Mouse (Mus musculus): ENCODE measurements at regions not wholly inside any gene's neighbourhood (a gene's known extent, or its start where the extent isn't known, plus 50 kb on each side); places are given as distances from the start of the nearest gene placed in this dataset.

GRCm38 (mm10) chr9:116285691-116286431, 110.7 kb upstream of the Tgfbr2 start:
- Histone ChIP-seq H3K27ac (peak overlapping the region; percentile 1; the same call in 1 of the 2 replicates), H3K4me3 (no peak overlapping the region), H3K4me1 (replicated peaks) (no peaks in the 10 kb centered on the region), H3K36me3 (no peaks in the 10 kb centered on the region), H3K9ac (no peak overlapping the region), H3K27me3 (no peaks in the 10 kb centered on the region), H3K4me2 (no peak overlapping the region), H3K9me3 (no peaks in the 10 kb centered on the region)
- ATAC-seq (ENCODE audit: low FRiP score) = no peak
- WGBS = 47% methylated on average over 11 of the region's 11 CpGs

- Histone ChIP-seq H3K4me3 (no peak overlapping the region), H3K4me1 (replicated peaks) (no peaks in the 10 kb centered on the region), H3K9ac (no peak overlapping the region), H3K36me3 (no peaks in the 10 kb centered on the region), H3K9me3 (no peaks in the 10 kb centered on the region), H3K27me3 (no peaks in the 10 kb centered on the region), H3K4me2 (no peak overlapping the region), H3K27ac (no peak overlapping the region)
- ATAC-seq (ENCODE audit: low FRiP score) = no peak
- WGBS = 91% methylated on average over 1 of the region's 1 CpGs
Observed at GRCm38 (mm10) chr9:116283790-116284526, 108.8 kb upstream of the Tgfbr2 start.

GRCm38 (mm10) chr9:116281654-116282053, 106.5 kb upstream of the Tgfbr2 start:
- no peak overlapping the region for H3K9ac ChIP-seq
- ATAC-seq (ENCODE audit: low FRiP score) = no peak
- no peaks in the 10 kb centered on the region for H3K4me1 ChIP-seq (replicated peaks)
- H3K4me2 ChIP-seq = no peak overlapping the region
- no peaks in the 10 kb centered on the region for H3K27me3 ChIP-seq
- H3K27ac ChIP-seq = no peak overlapping the region
- no peaks in the 10 kb centered on the region for H3K36me3 ChIP-seq
- H3K9me3 ChIP-seq = no peaks in the 10 kb centered on the region
- H3K4me3 ChIP-seq = no peak overlapping the region

- H3K27ac ChIP-seq = no peak overlapping the region
- H3K9ac ChIP-seq = no peak overlapping the region
- H3K36me3 ChIP-seq = no peaks in the 10 kb centered on the region
- no peaks in the 10 kb centered on the region for H3K9me3 ChIP-seq
- ATAC-seq (ENCODE audit: low FRiP score) = no peak
- H3K4me2 ChIP-seq = no peak overlapping the region
- H3K4me3 ChIP-seq = no peak overlapping the region
- H3K27me3 ChIP-seq = no peaks in the 10 kb centered on the region
- no peaks in the 10 kb centered on the region for H3K4me1 ChIP-seq (replicated peaks)
- 92% methylated on average over 5 of the region's 5 CpGs for WGBS
Observed at GRCm38 (mm10) chr9:116280146-116280545, 105.0 kb upstream of the Tgfbr2 start.

- no peaks in the 10 kb centered on the region for H3K36me3 ChIP-seq
- H3K4me1 ChIP-seq (replicated peaks) = no peaks in the 10 kb centered on the region
- H3K27me3 ChIP-seq = no peaks in the 10 kb centered on the region
- H3K9me3 ChIP-seq = no peaks in the 10 kb centered on the region
- no peak overlapping the region for H3K9ac ChIP-seq
- no peak overlapping the region for H3K4me3 ChIP-seq
- no peak overlapping the region for H3K4me2 ChIP-seq
- ATAC-seq (ENCODE audit: low FRiP score) = no peak
- WGBS = 93% methylated on average over 8 of the region's 8 CpGs
- H3K27ac ChIP-seq = no peak overlapping the region
Observed at GRCm38 (mm10) chr9:116278862-116279261, 103.7 kb upstream of the Tgfbr2 start.

- Histone ChIP-seq H3K4me3 (no peak overlapping the region), H3K4me2 (no peak overlapping the region), H3K36me3 (no peaks in the 10 kb centered on the region), H3K27ac (no peak overlapping the region), H3K9me3 (no peaks in the 10 kb centered on the region), H3K9ac (no peak overlapping the region), H3K4me1 (replicated peaks) (no peaks in the 10 kb centered on the region), H3K27me3 (no peaks in the 10 kb centered on the region)
- ATAC-seq (ENCODE audit: low FRiP score) = no peak
- WGBS = 87% methylated on average over 3 of the region's 3 CpGs
Observed at GRCm38 (mm10) chr9:116277736-116278135, 102.6 kb upstream of the Tgfbr2 start.

- no peaks in the 10 kb centered on the region for H3K4me1 ChIP-seq (replicated peaks)
- 87% methylated on average over 2 of the region's 2 CpGs for WGBS
- no peaks in the 10 kb centered on the region for H3K36me3 ChIP-seq
- H3K27ac ChIP-seq = no peak overlapping the region
- ATAC-seq (ENCODE audit: low FRiP score) = no peak
- no peak overlapping the region for H3K9ac ChIP-seq
- H3K9me3 ChIP-seq = no peaks in the 10 kb centered on the region
- no peak overlapping the region for H3K4me3 ChIP-seq
- no peaks in the 10 kb centered on the region for H3K27me3 ChIP-seq
- H3K4me2 ChIP-seq = no peak overlapping the region
Observed at GRCm38 (mm10) chr9:116276141-116276540, 101.0 kb upstream of the Tgfbr2 start.

GRCm38 (mm10) chr9:116272446-116272845, 97.3 kb upstream of the Tgfbr2 start:
- Histone ChIP-seq H3K4me2 (no peak overlapping the region), H3K9me3 (no peaks in the 10 kb centered on the region), H3K4me1 (replicated peaks) (no peaks in the 10 kb centered on the region), H3K27me3 (no peaks in the 10 kb centered on the region), H3K4me3 (no peak overlapping the region), H3K36me3 (no peaks in the 10 kb centered on the region), H3K27ac (no peak overlapping the region), H3K9ac (no peak overlapping the region)
- 82% methylated on average over 2 of the region's 2 CpGs for WGBS
- ATAC-seq (ENCODE audit: low FRiP score) = no peak

GRCm38 (mm10) chr9:116270417-116270828, 95.3 kb upstream of the Tgfbr2 start:
- H3K4me3 ChIP-seq = no peak overlapping the region
- no peak overlapping the region for H3K9ac ChIP-seq
- no peaks in the 10 kb centered on the region for H3K4me1 ChIP-seq (replicated peaks)
- WGBS = 76% methylated on average over 6 of the region's 6 CpGs
- no peaks in the 10 kb centered on the region for H3K36me3 ChIP-seq
- no peak for ATAC-seq (ENCODE audit: low FRiP score)
- no peaks in the 10 kb centered on the region for H3K27me3 ChIP-seq
- H3K27ac ChIP-seq = no peak overlapping the region
- H3K9me3 ChIP-seq = no peaks in the 10 kb centered on the region
- H3K4me2 ChIP-seq = no peak overlapping the region

- no peak overlapping the region for H3K9ac ChIP-seq
- no peaks in the 10 kb centered on the region for H3K4me1 ChIP-seq (replicated peaks)
- H3K9me3 ChIP-seq = no peaks in the 10 kb centered on the region
- no peak overlapping the region for H3K4me3 ChIP-seq
- no peak for ATAC-seq (ENCODE audit: low FRiP score)
- no peak overlapping the region for H3K4me2 ChIP-seq
- no peaks in the 10 kb centered on the region for H3K36me3 ChIP-seq
- no peak overlapping the region for H3K27ac ChIP-seq
- H3K27me3 ChIP-seq = no peaks in the 10 kb centered on the region
- WGBS = 93% methylated on average over 4 of the region's 4 CpGs
Observed at GRCm38 (mm10) chr9:116267411-116267810, 92.3 kb upstream of the Tgfbr2 start.

- no peak overlapping the region for H3K27ac ChIP-seq
- no peaks in the 10 kb centered on the region for H3K4me1 ChIP-seq (replicated peaks)
- ATAC-seq (ENCODE audit: low FRiP score) = no peak
- H3K27me3 ChIP-seq = no peaks in the 10 kb centered on the region
- H3K9me3 ChIP-seq = no peaks in the 10 kb centered on the region
- H3K4me3 ChIP-seq = no peak overlapping the region
- no peaks in the 10 kb centered on the region for H3K36me3 ChIP-seq
- WGBS = 87% methylated on average over 7 of the region's 7 CpGs
- H3K9ac ChIP-seq = no peak overlapping the region
- H3K4me2 ChIP-seq = no peak overlapping the region
Observed at GRCm38 (mm10) chr9:116263833-116264232, 88.7 kb upstream of the Tgfbr2 start.

GRCm38 (mm10) chr9:116259569-116259968, 84.4 kb upstream of the Tgfbr2 start:
- no peak overlapping the region for H3K4me3 ChIP-seq
- H3K27me3 ChIP-seq = no peaks in the 10 kb centered on the region
- no peaks in the 10 kb centered on the region for H3K9me3 ChIP-seq
- no peak overlapping the region for H3K4me2 ChIP-seq
- H3K36me3 ChIP-seq = no peaks in the 10 kb centered on the region
- ATAC-seq (ENCODE audit: low FRiP score) = no peak
- no peaks in the 10 kb centered on the region for H3K4me1 ChIP-seq (replicated peaks)
- H3K9ac ChIP-seq = no peak overlapping the region
- H3K27ac ChIP-seq = no peak overlapping the region
- 85% methylated on average over 10 of the region's 10 CpGs for WGBS

GRCm38 (mm10) chr9:116253546-116253945, 78.4 kb upstream of the Tgfbr2 start:
- Histone ChIP-seq H3K27me3 (no peaks in the 10 kb centered on the region), H3K36me3 (no peaks in the 10 kb centered on the region), H3K4me3 (no peak overlapping the region), H3K9me3 (no peaks in the 10 kb centered on the region), H3K4me1 (replicated peaks) (peaks cover 11% of the 10 kb centered on the region; the same call in 1 of the 2 replicates), H3K27ac (peak overlapping the region; percentile 73), H3K9ac (no peak overlapping the region), H3K4me2 (no peak overlapping the region)
- WGBS = 76% methylated on average over 15 of the region's 15 CpGs
- no peak for ATAC-seq (ENCODE audit: low FRiP score)

Data from hindbrain, embryonic 13.5 days (tissue).